Mouse (Mus musculus): Measurements from ENCODE around the gene Astn1. TPM values are rescaled to one million over a fixed set of nuclear protein-coding genes. Genes with fewer than 3 reads are reported as not detected.

Astn1 gene
- total and polyA plus RNA-seq, 3 experiments: 0.35 to 0.42 TPM; not detected in 1

DNA sequence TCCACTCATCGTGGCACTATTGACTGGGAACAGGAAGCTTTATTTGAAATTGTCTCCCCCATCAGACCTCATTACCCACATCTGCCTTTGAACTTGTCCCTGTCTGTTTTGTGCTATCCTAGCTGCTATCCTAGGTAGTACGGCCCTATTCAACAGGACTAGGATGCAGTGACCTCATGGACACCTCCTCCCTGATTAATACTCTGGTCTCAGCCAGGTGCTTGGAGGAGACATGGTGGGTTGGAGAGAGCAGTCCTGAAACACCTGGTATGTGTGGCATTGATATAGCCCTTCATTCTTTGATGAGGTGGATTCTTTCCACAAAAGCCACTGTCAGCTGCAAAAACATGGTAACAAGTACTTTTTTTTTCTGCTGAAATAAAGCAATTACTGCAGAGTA is 52.1 kb downstream of the Astn1 start:
- in situ Hi-C loops (cut with MboI; ENCODE audit: low pct_ligation_motif_present, low pct_unique_long_range_greater_than_20kb, low sequenced_read_pairs): no loop called here
- Histone ChIP-seq H3K4me3 (replicated peaks in 1 of 3; ENCODE audit: low read depth in 2 of 3, low read length in 2 of 3, poor library complexity in 1 of 3) (no peak overlapping the region), H3K27me3 (replicated peaks) (no peaks in the 10 kb centered on the region), H3K79me2 (replicated peaks; ENCODE audit: control insufficient read depth, extremely low read depth, insufficient read depth, poor library complexity, severe bottlenecking) (no peaks in the 10 kb centered on the region), H3K27ac (ENCODE audit: insufficient read depth, low read depth) (no peak overlapping the region), H3K9me3 (replicated peaks; ENCODE audit: low read length) (no peaks in the 10 kb centered on the region), H3K9ac (ENCODE audit: insufficient read depth, low read depth) (no peak overlapping the region), H3K4me1 (ENCODE audit: control insufficient read depth in 1 of 2, insufficient read depth in 2 of 2) (no peaks in the 10 kb centered on the region), H3K36me3 (replicated peaks in 1 of 2; ENCODE audit: control insufficient read depth in 1 of 2, insufficient read depth in 1 of 2, low read length in 1 of 2) (no peaks in the 10 kb centered on the region), H3K4me2 (ENCODE audit: insufficient read depth, low read depth, poor library complexity, severe bottlenecking) (no peak overlapping the region)
- TF ChIP-seq TBP (conservative IDR thresholded peaks at IDR 0.05; ENCODE audit: low read depth, low read length): no peak
- no peak for DNase-seq (ENCODE audit: extremely low read depth)
- dilution Hi-C loops (cut with MboI; ENCODE audit: extremely low pct_ligation_motif_present, extremely low pct_unique_long_range_greater_than_20kb, low sequenced_read_pairs): no loop called here

- no peaks in the 10 kb centered on the region for H3K4me1 ChIP-seq (ENCODE audit: control insufficient read depth in 1 of 2, insufficient read depth in 2 of 2)
- H3K4me2 ChIP-seq (ENCODE audit: insufficient read depth, low read depth, poor library complexity, severe bottlenecking): no peak overlapping the region
- no peaks in the 10 kb centered on the region for H3K27me3 ChIP-seq (replicated peaks)
- dilution Hi-C loops (cut with MboI; ENCODE audit: extremely low pct_ligation_motif_present, extremely low pct_unique_long_range_greater_than_20kb, low sequenced_read_pairs): no loop called here
- in situ Hi-C loops (cut with MboI; ENCODE audit: low pct_ligation_motif_present, low pct_unique_long_range_greater_than_20kb, low sequenced_read_pairs): no loop called here
- no peaks in the 10 kb centered on the region for H3K79me2 ChIP-seq (replicated peaks; ENCODE audit: control insufficient read depth, extremely low read depth, insufficient read depth, poor library complexity, severe bottlenecking)
- H3K27ac ChIP-seq (ENCODE audit: insufficient read depth, low read depth): no peak overlapping the region
- TF ChIP-seq CTCF (conservative IDR thresholded peaks at IDR 0.05 in 1 of 2, IDR thresholded peaks at IDR 0.05 in 1 of 2; ENCODE audit: low read depth in 2 of 2, low read length in 2 of 2) (no peak), JUND (conservative IDR thresholded peaks at IDR 0.05; ENCODE audit: low read depth, low read length) (no peak), NRF1 (IDR thresholded peaks at IDR 0.05; ENCODE audit: low read depth, low read length) (no peak), MAX (IDR thresholded peaks at IDR 0.05; ENCODE audit: low read length) (no peak), ETS1 (conservative IDR thresholded peaks at IDR 0.05; ENCODE audit: low read depth, low read length) (no peak), MYC (IDR thresholded peaks at IDR 0.05; ENCODE audit: low read depth, low read length) (no peak), BHLHE40 (IDR thresholded peaks at IDR 0.05; ENCODE audit: low read depth, low read length) (no peak), POLR2AphosphoS2 (IDR thresholded peaks at IDR 0.05; ENCODE audit: low read depth, low read length) (no peak)
- H3K4me3 ChIP-seq (replicated peaks in 1 of 3; ENCODE audit: low read depth in 2 of 3, low read length in 2 of 3, poor library complexity in 1 of 3): no peak overlapping the region
- H3K9ac ChIP-seq (ENCODE audit: insufficient read depth, low read depth): no peak overlapping the region
- DNase-seq (ENCODE audit: extremely low read depth): no peak
- H3K9me3 ChIP-seq (replicated peaks; ENCODE audit: low read length): no peaks in the 10 kb centered on the region
- H3K36me3 ChIP-seq (replicated peaks in 1 of 2; ENCODE audit: control insufficient read depth in 1 of 2, insufficient read depth in 1 of 2, low read length in 1 of 2): no peaks in the 10 kb centered on the region
These were observed 59.4 kb downstream of the Astn1 start for GRCm38 (mm10) chr1:158421451-158421850.

GRCm38 (mm10) chr1:158422739-158423138 is 60.7 kb downstream of the Astn1 start:
- dilution Hi-C loops (cut with MboI; ENCODE audit: extremely low pct_ligation_motif_present, extremely low pct_unique_long_range_greater_than_20kb, low sequenced_read_pairs): no loop called here

More at GRCm38 (mm10) chr1:158422739-158423138, 60.7 kb downstream of the Astn1 start:
- in situ Hi-C loops (cut with MboI; ENCODE audit: low pct_ligation_motif_present, low pct_unique_long_range_greater_than_20kb, low sequenced_read_pairs): no loop called here
- no peaks in the 10 kb centered on the region for H3K79me2 ChIP-seq (replicated peaks; ENCODE audit: control insufficient read depth, extremely low read depth, insufficient read depth, poor library complexity, severe bottlenecking)
- H3K9ac ChIP-seq (ENCODE audit: insufficient read depth, low read depth): no peak overlapping the region
- no peaks in the 10 kb centered on the region for H3K9me3 ChIP-seq (replicated peaks; ENCODE audit: low read length)
- no peaks in the 10 kb centered on the region for H3K36me3 ChIP-seq (replicated peaks in 1 of 2; ENCODE audit: control insufficient read depth in 1 of 2, insufficient read depth in 1 of 2, low read length in 1 of 2)
- no peaks in the 10 kb centered on the region for H3K4me1 ChIP-seq (ENCODE audit: control insufficient read depth in 1 of 2, insufficient read depth in 2 of 2)
- no peak for TF ChIP-seq RAD21 (IDR thresholded peaks at IDR 0.05; ENCODE audit: low read depth, low read length)
- no peak overlapping the region for H3K4me2 ChIP-seq (ENCODE audit: insufficient read depth, low read depth, poor library complexity, severe bottlenecking)
- no peak overlapping the region for H3K27ac ChIP-seq (ENCODE audit: insufficient read depth, low read depth)
- H3K4me3 ChIP-seq (replicated peaks in 1 of 3; ENCODE audit: low read depth in 2 of 3, low read length in 2 of 3, poor library complexity in 1 of 3): no peak overlapping the region
- no peak for DNase-seq (ENCODE audit: extremely low read depth)
- no peaks in the 10 kb centered on the region for H3K27me3 ChIP-seq (replicated peaks)

All from CH12.LX (cell line).